In the genomic region with DNA sequence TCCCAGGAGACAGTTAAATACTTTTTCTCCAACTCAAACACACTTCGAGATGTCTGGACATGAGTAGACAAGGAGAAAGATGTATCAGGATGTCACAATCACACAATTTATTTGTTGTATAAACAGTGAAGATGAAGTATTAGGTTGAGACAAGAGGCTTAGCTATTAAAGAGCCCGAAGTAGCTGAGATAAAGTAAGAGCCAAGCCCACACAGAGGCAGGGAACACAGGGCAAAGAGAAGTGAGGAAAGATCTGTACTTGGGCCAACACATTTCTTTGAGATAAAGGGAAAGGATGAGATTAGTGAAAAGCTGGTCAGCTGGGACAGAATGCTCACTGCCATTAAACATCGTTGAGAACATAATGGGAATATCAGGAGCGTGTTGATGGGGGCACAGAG, we compare ENCODE assay signal across 25 mouse cellular contexts.
"Had no signal": no experiment of that assay in that cellular context is flagged by ENCODE, and none has a peak within 500 bp of the region (broad histone marks: within the 10 kb centered on the region; RNA-seq: fewer than 3 reads in every experiment).

No protein-coding gene starts in this region.

- DNase-seq: gastrocnemius, adult 2 months; gastrocnemius, postnatal 10 days; gastrocnemius, postnatal 25 days; heart, adult 18-20 months; heart, postnatal 14 days; heart, postnatal 4 days; kidney, adult 18-20 months; kidney, adult 8-10 months; kidney, postnatal 10 days; kidney, postnatal 25 days; kidney, postnatal 4 days; liver had no signal

- H3K4me3 ChIP-seq: gastrocnemius, adult 2 months; hindbrain, embryonic 10.5 days; hindbrain, embryonic 12.5 days; intestine, embryonic 15.5 days; layer of hippocampus, adult 2 months; left cerebral cortex, adult 2 months; limb, embryonic 10.5 days; limb, embryonic 12.5 days had no signal

- H3K9ac ChIP-seq: hindbrain, embryonic 12.5 days; hindbrain, embryonic 14.5 days; intestine, embryonic 15.5 days; limb, embryonic 12.5 days had no signal

- H3K27me3 ChIP-seq: hindbrain, embryonic 12.5 days; intestine, embryonic 15.5 days; limb, embryonic 12.5 days had no signal

- H3K9me3 ChIP-seq: hindbrain, embryonic 10.5 days; hindbrain, embryonic 12.5 days; intestine, embryonic 15.5 days; limb, embryonic 10.5 days; limb, embryonic 12.5 days had no signal

- ATAC-seq: forebrain, embryonic 16.5 days; hindbrain, embryonic 16.5 days; inflammation-experienced regulatory T-cells, adult 6 months; intestine, embryonic 15.5 days; intestine, postnatal 0 days had no signal

- H3K36me3 ChIP-seq: hindbrain, embryonic 10.5 days; hindbrain, embryonic 12.5 days; intestine, embryonic 15.5 days; limb, embryonic 10.5 days; limb, embryonic 12.5 days had no signal

- H3K4me1 ChIP-seq: hindbrain, embryonic 10.5 days; hindbrain, embryonic 12.5 days; intestine, embryonic 15.5 days; limb, embryonic 10.5 days; limb, embryonic 12.5 days had no signal

- H3K4me2 ChIP-seq: heart, embryonic 11.5 days; hindbrain, embryonic 12.5 days; hindbrain, embryonic 14.5 days; intestine, embryonic 15.5 days; limb, embryonic 12.5 days had no signal

- H3K27ac ChIP-seq: gastrocnemius, adult 2 months; hindbrain, embryonic 10.5 days; hindbrain, embryonic 12.5 days; hindbrain, embryonic 14.5 days; intestine, embryonic 15.5 days; layer of hippocampus, adult 2 months; left cerebral cortex, adult 2 months; limb, embryonic 10.5 days; limb, embryonic 12.5 days had no signal
